Mouse (Mus musculus) Patski (cell line): ENCODE results near the gene Cpsf4l. TPM values are rescaled to one million over a fixed set of nuclear protein-coding genes. Genes with fewer than 3 reads are reported as not detected.
A peak's percentile ranks its signal among the peaks of the same experiment; 100 is the strongest.

ENCODE experiments used
- ATAC-seq: fragments of 100-300 bp; one replicate; pipeline ENCODE4 v1.8.0; 2021
- CTCF ChIA-PET: fragments of 350-600 bp; sonication (Branson Sonifier 250); formaldehyde crosslinking; loops from one replicate; lab custom pipeline; 2022; ENCODE audit warnings: inconsistent platforms; lab: Charles Lee
- POLR2A ChIA-PET: fragments of 350-600 bp; sonication (Branson Sonifier 250); formaldehyde crosslinking; loops from one replicate; lab custom pipeline; 2022; ENCODE audit warnings: antibody characterized with exemption, inconsistent platforms; lab: Charles Lee
- DNase-seq: peaks from one replicate; pipeline ENCODE4 v3.0.0-alpha.2; 2011; ENCODE audit warnings: low read depth, low spot score
- H3K27me3 ChIP-seq: fragments of 371-371 bp; one replicate; pipeline ENCODE4 v1.5.1; 2021
- CTCF ChIP-seq: fragments of 100-300 bp; IDR thresholded peaks from one replicate; pipeline ENCODE4 v1.5.1; 2021
- in situ Hi-C: fragments of 300-500 bp; cut with MboI; formaldehyde crosslinking; loops from 3 replicates; pipeline ENCODE4 v1.11.1; 2018; ENCODE audit warnings: low pct_unique_long_range_greater_than_20kb, mixed read lengths
- polyA plus RNA-seq: library from polyadenylated mRNA; unstranded; gene quantifications from one replicate; pipeline ENCODE4 v1.2.3, GENCODE M21; 2021

Cpsf4l gene
- polyA plus RNA-seq, 1 experiment from 2014 or later = 0.27 TPM

- H3K27me3 ChIP-seq = no peaks in the 10 kb centered on the region
- POLR2A ChIA-PET = interaction anchor here (0.9 to 1.3 kb wide), 2 partner anchors 10 to 30 kb away, joined by 3 to 5 read pairs; no protein-coding TSS in a partner anchor
- peak; percentile 64 for DNase-seq
- ATAC-seq = peak; percentile 91
- no peak for TF ChIP-seq CTCF
- in situ Hi-C loops = no loop called here
- CTCF ChIA-PET = no interaction called here
These were observed 25.7 kb downstream of the Cpsf4l start, which contains the start of the genes Fam104a and D11Wsu47e for GRCm38 (mm10) chr11:113683957-113684706. TSS of gene Fam104a (minus strand) at chr11:113684155. TSS of gene D11Wsu47e (plus strand) at chr11:113684412.

- ATAC-seq (peak; percentile 52), DNase-seq (no peak)
- ChIA-PET POLR2A (no interaction called here), CTCF (no interaction called here)
- no peak for TF ChIP-seq CTCF
- in situ Hi-C loops = no loop called here
- no peaks in the 10 kb centered on the region for H3K27me3 ChIP-seq
These were observed 26.2 kb downstream of the Cpsf4l start for GRCm38 (mm10) chr11:113683627-113683956.

- no peak for TF ChIP-seq CTCF
- no peak for DNase-seq
- no peaks in the 10 kb centered on the region for H3K27me3 ChIP-seq
- ChIA-PET CTCF (no interaction called here), POLR2A (no interaction called here)
- ATAC-seq = peak; percentile 41
- in situ Hi-C loops = no loop called here
These were observed 26.8 kb downstream of the Cpsf4l start for GRCm38 (mm10) chr11:113682897-113683626.

GRCm38 (mm10) chr11:113681979-113682378 lies 27.8 kb downstream of the Cpsf4l start:
- in situ Hi-C loops = no loop called here
- DNase-seq (no peak), ATAC-seq (no peak)
- CTCF ChIA-PET = interaction anchor here (2.2 kb wide), 1 partner anchor 30 kb away, joined by 6 read pairs; no protein-coding TSS in a partner anchor
- H3K27me3 ChIP-seq = no peaks in the 10 kb centered on the region
- POLR2A ChIA-PET = no interaction called here
- no peak for TF ChIP-seq CTCF

GRCm38 (mm10) chr11:113680954-113681353 lies 28.9 kb downstream of the Cpsf4l start:
- ATAC-seq (no peak), DNase-seq (no peak)
- CTCF ChIA-PET = interaction anchor here (1.2 to 2.2 kb wide), 2 partner anchors 15 to 29 kb away, joined by 6 to 7 read pairs; no protein-coding TSS in a partner anchor
- no peak for TF ChIP-seq CTCF
- H3K27me3 ChIP-seq = no peaks in the 10 kb centered on the region
- POLR2A ChIA-PET = no interaction called here
- in situ Hi-C loops = no loop called here

GRCm38 (mm10) chr11:113678373-113678772 lies 31.4 kb downstream of the Cpsf4l start:
- H3K27me3 ChIP-seq = no peaks in the 10 kb centered on the region
- DNase-seq (no peak), ATAC-seq (peak; percentile 22)
- POLR2A ChIA-PET = interaction anchor here (0.8 to 1.0 kb wide), 2 partner anchors 27 to 32 kb away, joined by 3 read pairs; no protein-coding TSS in a partner anchor
- TF ChIP-seq CTCF = no peak
- CTCF ChIA-PET = interaction anchor here (0.9 to 2.3 kb wide), 5 partner anchors 16 to 133 kb away, joined by 3 to 6 read pairs (median 3); partner anchors contain the start of gene Cog1
- in situ Hi-C loops = no loop called here

GRCm38 (mm10) chr11:113677378-113677777 lies 32.4 kb downstream of the Cpsf4l start:
- H3K27me3 ChIP-seq = no peaks in the 10 kb centered on the region
- ATAC-seq (no peak), DNase-seq (no peak)
- ChIA-PET CTCF (interaction anchor here (0.9 to 2.3 kb wide), 2 partner anchors 17 to 26 kb away, joined by 3 to 6 read pairs; no protein-coding TSS in a partner anchor), POLR2A (interaction anchor here (0.8 kb wide), 1 partner anchor 33 kb away, joined by 3 read pairs; no protein-coding TSS in a partner anchor)
- in situ Hi-C loops = no loop called here
- TF ChIP-seq CTCF = no peak

- in situ Hi-C loops = no loop called here
- POLR2A ChIA-PET = no interaction called here
- ATAC-seq = no peak
- DNase-seq = no peak
- TF ChIP-seq CTCF = no peak
- H3K27me3 ChIP-seq = no peaks in the 10 kb centered on the region
- CTCF ChIA-PET = interaction anchor here (2.3 kb wide), 1 partner anchor 25 kb away, joined by 6 read pairs; no protein-coding TSS in a partner anchor
These were observed 33.0 kb downstream of the Cpsf4l start for GRCm38 (mm10) chr11:113676847-113677246.

GRCm38 (mm10) chr11:113674595-113674994 lies 35.2 kb downstream of the Cpsf4l start:
- in situ Hi-C loops = no loop called here
- DNase-seq = no peak
- H3K27me3 ChIP-seq = no peaks in the 10 kb centered on the region
- ChIA-PET CTCF (no interaction called here), POLR2A (interaction anchor here (1.1 kb wide), 1 partner anchor 14 kb away, joined by 3 read pairs; no protein-coding TSS in a partner anchor)
- ATAC-seq = no peak
- TF ChIP-seq CTCF = no peak

- DNase-seq (no peak), ATAC-seq (no peak)
- CTCF ChIA-PET = no interaction called here
- no peak for TF ChIP-seq CTCF
- POLR2A ChIA-PET = interaction anchor here (1.1 kb wide), 1 partner anchor 13 kb away, joined by 3 read pairs; no protein-coding TSS in a partner anchor
- in situ Hi-C loops = no loop called here
- no peaks in the 10 kb centered on the region for H3K27me3 ChIP-seq
These were observed 36.2 kb downstream of the Cpsf4l start for GRCm38 (mm10) chr11:113673614-113674013.
